Mouse (Mus musculus): ENCODE measurements around the gene 1700007K13Rik.
A peak's percentile ranks its signal among the peaks of the same experiment; 100 is the strongest.

GRCm38 (mm10) chr2:28513431-28514370 is 47.6 kb upstream of the 1700007K13Rik start:
- 0 out of 2 replicates have a peak, but pooled peaks have one; percentile 15 for TF ChIP-seq CTCF (IDR thresholded peaks at IDR 0.05; ENCODE audit: low read depth, low read length)
- no peak for TF ChIP-seq POLR2A (IDR thresholded peaks at IDR 0.05; ENCODE audit: borderline replicate concordance, low read depth, low read length)
